Mouse (Mus musculus): Measurements from ENCODE around the gene Tmigd3. TPM values are rescaled to one million over a fixed set of nuclear protein-coding genes. Genes with fewer than 3 reads are reported as not detected.
"Not testable (repeated sequence)": the region's sequence is repeated elsewhere in the genome, so short reads cannot be mapped to it uniquely, and the experiment has no call there.

The Tmigd3 gene
- total RNA-seq, 2 experiments from 2014 or later, result 0.24 TPM; not detected in 1

- DNase-seq, result no peak
- intact Hi-C loops (cut with DNase I), result loop anchor here (1.0 kb wide), 1 partner anchor 225 kb away; no protein-coding TSS in a partner anchor
Measured at GRCm38 (mm10) chr3:105898861-105899260, 28.2 kb downstream of the Tmigd3 start.

GRCm38 (mm10) chr3:105899394-105900147 lies 28.9 kb downstream of the Tmigd3 start:
- intact Hi-C loops (cut with DNase I), result loop anchor here (1.0 kb wide), 1 partner anchor 225 kb away; no protein-coding TSS in a partner anchor
- DNase-seq, result peak; percentile 85 to 90

- intact Hi-C loops (cut with DNase I), result no loop called here
- DNase-seq, result no peak
Measured at GRCm38 (mm10) chr3:105900266-105900665, 29.6 kb downstream of the Tmigd3 start.

GRCm38 (mm10) chr3:105900716-105901115 lies 30.0 kb downstream of the Tmigd3 start:
- no peak for DNase-seq
- intact Hi-C loops (cut with DNase I), result no loop called here

- intact Hi-C loops (cut with DNase I), result no loop called here
- DNase-seq, result no peak
Measured at GRCm38 (mm10) chr3:105901468-105901867, 30.8 kb downstream of the Tmigd3 start.

GRCm38 (mm10) chr3:105904213-105904612 lies 33.5 kb downstream of the Tmigd3 start:
- no peak for DNase-seq
- intact Hi-C loops (cut with DNase I), result no loop called here

- intact Hi-C loops (cut with DNase I), result no loop called here
- DNase-seq, result no peak
Measured at GRCm38 (mm10) chr3:105904721-105905120, 34.0 kb downstream of the Tmigd3 start.

- intact Hi-C loops (cut with DNase I), result no loop called here
- no peak for DNase-seq
Measured at GRCm38 (mm10) chr3:105907956-105908655, 37.4 kb downstream of the Tmigd3 start.

- no peak for DNase-seq
- intact Hi-C loops (cut with DNase I), result no loop called here
Measured at GRCm38 (mm10) chr3:105908976-105909375, 38.3 kb downstream of the Tmigd3 start.

GRCm38 (mm10) chr3:105910519-105911190 lies 40.0 kb downstream of the Tmigd3 start:
- intact Hi-C loops (cut with DNase I), result no loop called here
- no peak for DNase-seq

- no peak for DNase-seq
- intact Hi-C loops (cut with DNase I), result no loop called here
Measured at GRCm38 (mm10) chr3:105912097-105912880, 41.6 kb downstream of the Tmigd3 start.

GRCm38 (mm10) chr3:105913839-105914681 lies 43.4 kb downstream of the Tmigd3 start:
- no peak for DNase-seq
- intact Hi-C loops (cut with DNase I), result no loop called here

- DNase-seq, result no peak
- intact Hi-C loops (cut with DNase I), result no loop called here
Measured at GRCm38 (mm10) chr3:105915281-105915680, 44.6 kb downstream of the Tmigd3 start.

- intact Hi-C loops (cut with DNase I), result not testable (repeated sequence)
Measured at GRCm38 (mm10) chr3:105916455-105916854, 45.8 kb downstream of the Tmigd3 start.

GRCm38 (mm10) chr3:105917656-105918354 lies 47.1 kb downstream of the Tmigd3 start:
- intact Hi-C loops (cut with DNase I), result no loop called here
- no peak for DNase-seq

More at GRCm38 (mm10) chr3:105916455-105916854, 45.8 kb downstream of the Tmigd3 start:
- not testable (repeated sequence) for DNase-seq

- intact Hi-C loops (cut with DNase I), result no loop called here
- no peak for DNase-seq
Measured at GRCm38 (mm10) chr3:105918355-105918745, 47.6 kb downstream of the Tmigd3 start.

- intact Hi-C loops (cut with DNase I); DNase-seq: not testable (repeated sequence)
Measured at GRCm38 (mm10) chr3:105920743-105921142, 50.0 kb downstream of the Tmigd3 start.

GRCm38 (mm10) chr3:105921959-105922358 lies 51.3 kb downstream of the Tmigd3 start:
- intact Hi-C loops (cut with DNase I), result no loop called here
- no peak for DNase-seq

GRCm38 (mm10) chr3:105924616-105925015 lies 53.9 kb downstream of the Tmigd3 start:
- DNase-seq, result no peak
- intact Hi-C loops (cut with DNase I), result no loop called here
